Mouse (Mus musculus) v-Abl transformed pro-B cells (cell line): ENCODE results near the gene 0610009B22Rik.
"Not testable (repeated sequence)": the region's sequence is repeated elsewhere in the genome, so short reads cannot be mapped to it uniquely, and the experiment has no call there.

Experiments
- in situ Hi-C, 2 experiments: fragments of 400-800 bp; cut with MboI; formaldehyde crosslinking; loops; one replicate each; pipeline ENCODE4 v1.15.1; 2025; ENCODE audit not compliant: unreplicated experiment in 2 of 2

0610009B22Rik gene

DNA sequence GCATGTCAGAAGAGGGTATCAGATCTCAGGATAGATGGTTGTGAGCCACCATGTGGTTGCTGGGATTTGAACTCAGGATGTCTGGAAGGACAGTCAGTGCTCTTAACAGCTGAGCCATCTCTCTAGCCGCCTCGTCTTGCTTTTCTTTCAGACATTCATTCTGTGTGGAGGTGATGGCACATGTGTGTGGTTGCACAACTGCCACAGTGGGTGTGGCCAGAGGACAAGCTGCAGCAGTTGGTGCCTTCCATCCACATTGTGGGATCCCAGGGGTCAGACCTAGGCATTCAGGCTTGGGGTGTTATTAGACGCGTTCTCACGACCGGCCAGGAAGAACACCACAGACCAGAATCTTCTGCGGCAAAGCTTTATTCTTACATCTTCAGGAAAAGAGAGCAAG is 23.9 kb downstream of the 0610009B22Rik start:
- in situ Hi-C loops, result not testable (repeated sequence)

GRCm38 (mm10) chr11:51662632-51663031 is 26.0 kb downstream of the 0610009B22Rik start:
- in situ Hi-C loops, result no loop called here

DNA sequence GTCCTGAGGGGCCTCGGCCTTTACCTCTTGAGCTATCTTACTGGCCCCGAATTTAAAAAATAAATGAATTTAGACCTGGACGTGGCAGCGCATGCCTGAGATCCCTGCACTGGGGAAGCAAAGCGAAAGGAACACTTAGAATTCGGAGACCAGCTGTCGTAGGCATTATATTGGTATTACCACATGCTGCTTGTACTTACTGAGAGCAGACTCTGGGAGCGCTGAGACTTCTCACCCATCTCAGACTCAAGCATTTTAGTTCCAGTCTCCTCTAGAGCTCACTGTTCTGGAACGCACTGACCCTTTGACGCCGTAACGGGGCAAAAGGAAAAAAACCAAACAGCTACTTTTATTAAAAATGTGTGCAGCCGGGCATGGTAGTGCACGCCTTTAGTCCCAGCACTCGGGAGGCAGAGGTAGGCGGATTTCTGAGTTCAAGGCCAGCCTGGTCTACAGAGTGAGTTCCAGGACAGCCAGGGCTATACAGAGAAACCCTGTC is 26.8 kb downstream of the 0610009B22Rik start:
- in situ Hi-C loops, result no loop called here

- in situ Hi-C loops, result no loop called here
These were observed 30.0 kb downstream of the 0610009B22Rik start for GRCm38 (mm10) chr11:51658705-51659104.

GRCm38 (mm10) chr11:51658291-51658690 is 30.4 kb downstream of the 0610009B22Rik start:
- in situ Hi-C loops, result no loop called here

DNA sequence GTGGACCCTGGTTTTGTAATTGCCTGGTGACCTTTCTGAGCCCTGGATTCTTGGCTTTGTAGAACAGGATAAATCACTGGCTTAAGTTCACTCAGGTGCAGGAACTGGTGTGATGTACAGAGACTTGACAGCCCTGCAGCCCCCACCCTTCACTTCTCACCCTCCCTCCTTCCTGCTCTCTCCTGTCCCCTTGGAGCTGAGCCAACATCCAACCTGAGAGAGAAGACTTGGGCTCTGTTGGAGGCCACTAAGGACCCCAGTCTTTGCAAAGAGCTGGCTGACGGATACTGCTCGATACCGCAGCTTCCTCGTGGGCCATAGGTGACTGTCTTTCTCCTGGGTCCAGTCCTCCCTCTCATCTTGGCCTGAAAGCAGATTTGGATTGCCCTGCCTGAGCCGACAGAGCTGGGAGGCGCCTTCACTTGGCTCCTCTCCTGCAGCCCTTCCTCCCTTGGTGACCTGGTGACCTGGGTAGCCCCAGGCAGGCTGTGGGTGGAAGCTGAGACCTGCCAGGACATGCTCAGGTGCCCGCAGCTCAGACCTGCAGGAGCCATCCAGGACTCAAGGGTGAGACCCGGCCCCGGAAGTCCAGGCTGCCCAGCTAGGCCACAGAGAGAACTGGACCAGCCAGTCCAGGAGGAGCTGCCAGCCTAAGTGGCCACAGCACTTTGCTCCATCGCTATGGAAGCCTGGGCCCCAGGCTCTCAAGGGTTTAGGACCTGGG is 31.7 kb downstream of the 0610009B22Rik start:
- in situ Hi-C loops, result no loop called here

- in situ Hi-C loops, result loop anchor here (5.0 kb wide), 1 partner anchor 38 kb away; the partner anchor contains the start of gene Nhp2 (in 2 of the 2)
These were observed 33.8 kb downstream of the 0610009B22Rik start for GRCm38 (mm10) chr11:51654891-51655290.

- in situ Hi-C loops, result loop anchor here (5.0 kb wide), 1 partner anchor 36 kb away; the partner anchor contains the start of gene Nhp2 (in 2 of the 2)
These were observed 34.9 kb downstream of the 0610009B22Rik start for GRCm38 (mm10) chr11:51653736-51654135.

DNA sequence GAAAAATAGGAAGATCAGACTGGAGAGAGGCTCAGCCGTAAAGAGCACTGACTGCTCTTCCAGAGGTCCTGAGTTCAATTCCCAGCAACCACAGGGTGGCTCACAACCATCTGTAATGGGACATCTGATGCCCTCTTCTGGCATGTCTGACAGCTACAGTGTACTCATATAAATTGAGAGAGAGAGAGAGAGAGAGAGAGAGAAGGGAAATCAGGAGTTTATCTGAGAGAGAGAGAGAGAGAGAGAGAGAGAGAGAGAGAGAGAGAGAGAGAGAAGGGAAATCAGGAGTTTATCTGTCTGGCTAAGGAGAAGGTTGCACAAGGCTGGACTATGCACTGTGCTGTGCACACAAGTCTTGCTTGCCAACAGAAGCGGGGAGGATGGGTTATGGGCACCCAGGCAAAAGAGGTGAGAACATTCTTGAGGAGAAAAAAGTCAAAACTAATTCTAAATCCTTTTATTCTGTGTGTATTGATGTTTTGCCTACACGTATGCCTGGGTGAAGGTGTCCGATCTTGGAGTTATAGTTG is 35.7 kb downstream of the 0610009B22Rik start:
- in situ Hi-C loops, result loop anchor here (5.0 kb wide), 1 partner anchor 36 kb away; the partner anchor contains the start of gene Nhp2 (in 2 of the 2)

- in situ Hi-C loops, result loop anchor here (5.0 kb wide), 1 partner anchor 34 kb away; the partner anchor contains the start of gene Nhp2 (in 2 of the 2)
These were observed 37.8 kb downstream of the 0610009B22Rik start, which contains the start of the genes N4bp3 and D930048N14Rik for GRCm38 (mm10) chr11:51650691-51651515. Gene N4bp3 (minus strand): TSS chr11:51650842. Gene D930048N14Rik (plus strand): TSS chr11:51650954.

- in situ Hi-C loops, result loop anchor here (5.0 kb wide), 1 partner anchor 33 kb away; the partner anchor contains the start of gene Nhp2 (in 2 of the 2)
These were observed 38.4 kb downstream of the 0610009B22Rik start for GRCm38 (mm10) chr11:51650261-51650660.

DNA sequence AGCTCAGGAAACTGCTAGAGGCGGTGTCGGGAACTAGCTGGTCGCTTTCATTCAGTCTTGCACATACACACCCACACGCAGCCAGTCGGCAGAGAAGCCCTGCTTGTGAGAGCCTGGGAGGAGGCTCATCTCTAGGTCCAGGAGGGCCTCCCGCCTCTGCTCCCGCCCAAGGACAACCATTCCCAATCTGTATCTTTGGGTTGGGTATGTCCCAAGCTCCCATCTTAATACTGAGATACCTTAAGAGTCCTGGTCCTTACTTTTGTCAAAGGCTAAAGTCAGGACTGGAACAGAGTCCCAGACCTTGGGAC is 38.8 kb downstream of the 0610009B22Rik start:
- in situ Hi-C loops, result loop anchor here (5.0 kb wide), 1 partner anchor 33 kb away; the partner anchor contains the start of gene Nhp2 (in 2 of the 2)

DNA sequence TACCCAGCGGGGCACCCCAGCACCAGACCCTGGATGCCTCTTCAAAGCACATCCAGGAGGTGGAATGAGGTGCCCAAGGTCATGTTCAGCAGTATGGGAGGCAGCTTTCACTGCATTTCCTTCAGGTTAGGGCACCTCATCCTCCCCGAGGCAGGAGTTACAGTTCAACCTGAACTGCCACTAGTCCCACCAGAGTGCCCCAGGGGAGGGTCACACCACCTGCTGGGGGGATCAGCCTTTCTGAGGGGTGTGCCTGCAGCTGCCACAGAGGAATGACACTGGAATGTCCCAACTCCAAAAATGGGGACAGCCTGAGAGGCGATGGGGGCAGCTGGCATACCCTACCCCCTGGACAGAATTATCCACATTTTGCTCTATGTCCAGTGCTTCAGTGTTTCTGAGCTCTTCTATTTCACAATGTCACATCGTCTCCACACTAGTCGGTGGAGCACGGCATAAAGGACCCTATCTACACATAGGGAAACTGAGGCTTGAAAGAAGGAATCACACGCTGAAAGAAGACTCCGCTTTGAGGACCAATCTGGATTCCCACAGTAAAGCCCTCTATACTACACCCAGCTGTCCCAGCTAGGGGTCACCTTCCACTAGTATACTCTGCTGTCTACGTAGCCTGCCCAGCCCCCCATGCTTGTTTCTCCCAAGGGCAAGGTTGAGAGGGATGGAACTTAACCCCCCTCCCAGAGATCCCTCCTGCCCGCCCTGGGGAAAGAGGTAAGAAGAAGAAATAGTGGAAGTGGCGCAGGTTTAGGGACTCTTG is 39.4 kb downstream of the 0610009B22Rik start:
- in situ Hi-C loops, result no loop called here

DNA sequence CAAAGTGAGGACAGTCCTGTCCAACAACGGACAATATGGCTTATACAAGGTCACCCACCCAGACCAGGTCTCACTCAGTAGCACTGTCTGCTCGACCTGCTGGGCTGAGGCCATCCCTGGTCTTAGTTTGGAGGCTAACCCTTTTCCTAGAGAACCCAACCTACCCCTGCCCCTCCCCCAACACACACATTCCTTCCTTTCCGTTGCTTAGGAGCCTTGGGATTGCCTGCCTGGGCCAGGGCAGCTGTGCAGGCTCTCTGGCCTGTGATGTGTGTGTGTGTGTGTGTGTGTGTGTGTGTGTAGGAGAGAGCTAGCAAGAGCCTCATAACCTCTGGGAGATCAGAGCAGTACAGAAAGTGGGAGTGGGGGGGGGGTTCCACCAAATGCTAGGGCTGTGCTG is 40.1 kb downstream of the 0610009B22Rik start:
- in situ Hi-C loops, result no loop called here

GRCm38 (mm10) chr11:51646751-51647667 is 41.7 kb downstream of the 0610009B22Rik start:
- in situ Hi-C loops, result no loop called here

DNA sequence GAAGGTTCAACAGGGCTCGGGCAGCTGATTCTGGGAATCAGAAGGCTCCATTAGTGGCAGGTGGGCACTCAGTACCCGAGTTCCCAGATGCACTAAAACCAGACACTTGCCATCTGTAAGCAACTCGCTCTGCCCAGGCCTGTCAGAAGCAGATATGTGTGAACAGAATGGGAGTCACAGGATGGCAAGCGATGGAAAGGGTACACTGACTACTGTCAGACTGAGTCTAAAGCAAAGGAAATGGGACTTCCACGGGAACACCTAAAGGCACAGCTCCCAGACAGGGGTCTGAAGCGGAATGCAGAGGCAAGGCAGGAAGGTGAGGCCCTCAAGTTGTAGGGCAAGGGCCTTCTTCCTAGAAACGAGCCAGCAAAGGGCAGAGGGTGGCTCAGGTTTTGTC is 42.4 kb downstream of the 0610009B22Rik start:
- in situ Hi-C loops, result no loop called here

- in situ Hi-C loops, result no loop called here
These were observed 43.4 kb downstream of the 0610009B22Rik start for GRCm38 (mm10) chr11:51645293-51645692.

DNA sequence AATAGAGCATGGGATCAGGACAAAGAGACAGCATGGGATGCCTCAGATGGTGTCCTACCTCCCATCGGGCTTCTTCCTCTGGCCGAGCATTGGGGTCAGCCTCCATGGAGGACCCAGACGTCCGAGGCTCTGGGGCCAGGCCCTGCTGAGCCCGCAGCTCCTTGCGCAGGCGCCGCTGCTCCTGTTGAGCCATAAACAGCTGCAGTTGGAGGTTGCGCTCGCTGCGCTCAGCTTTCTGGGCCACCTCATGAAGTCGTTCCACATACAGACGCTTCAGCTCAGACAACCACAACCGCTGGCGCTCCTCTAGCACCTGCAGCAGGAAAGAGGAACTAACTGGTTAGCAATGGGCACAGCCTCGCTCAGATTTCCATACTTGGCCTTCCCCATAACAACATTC is 44.5 kb downstream of the 0610009B22Rik start:
- in situ Hi-C loops, result no loop called here

GRCm38 (mm10) chr11:51643761-51644160 is 44.9 kb downstream of the 0610009B22Rik start:
- in situ Hi-C loops, result no loop called here
